Mouse (Mus musculus): ENCODE data around the gene Zfp568. TPM values are rescaled to one million over a fixed set of nuclear protein-coding genes. Genes with fewer than 3 reads are reported as not detected.
"Not testable (repeated sequence)": the region's sequence is repeated elsewhere in the genome, so short reads cannot be mapped to it uniquely, and the experiment has no call there.

Zfp568 gene
- polyA plus RNA-seq, 1 experiment from 2014 or later: 17.2 TPM

- no peak overlapping the region for H3K27ac ChIP-seq (replicated peaks)
- H3K9me3 ChIP-seq: peaks cover 9% of the 10 kb centered on the region; the same call in 1 of the 2 replicates
- H3K9ac ChIP-seq: no peak overlapping the region
- 45% methylated on average over 3 of the region's 3 CpGs for WGBS
- no peak for ATAC-seq (ENCODE audit: extremely low read depth, insufficient number of reproducible peaks, low FRiP score, low TSS enrichment)
- peaks cover 10% of the 10 kb centered on the region; the same call in 1 of the 2 replicates for H3K36me3 ChIP-seq
- H3K4me3 ChIP-seq: no peak overlapping the region
- H3K27me3 ChIP-seq (replicated peaks): no peaks in the 10 kb centered on the region
- H3K4me1 ChIP-seq: peaks cover 2% of the 10 kb centered on the region; the same call in 1 of the 2 replicates
- no peak overlapping the region for H3K4me2 ChIP-seq
Measured at GRCm38 (mm10) chr7:29959004-29959403, 24.8 kb upstream of the Zfp568 start.

- not testable (repeated sequence) for H3K27me3 ChIP-seq (replicated peaks); H3K9ac ChIP-seq; H3K4me1 ChIP-seq; ATAC-seq (ENCODE audit: extremely low read depth, insufficient number of reproducible peaks, low FRiP score, low TSS enrichment); H3K27ac ChIP-seq (replicated peaks); H3K4me3 ChIP-seq
- WGBS: 43% methylated on average over 39 of the region's 39 CpGs
- Histone ChIP-seq H3K36me3 (peaks cover 19% of the 10 kb centered on the region), H3K4me2 (0 out of 2 replicates have a peak overlapping the region, but pooled peaks have one; percentile 18), H3K9me3 (peaks cover 11% of the 10 kb centered on the region; the same call in 1 of the 2 replicates)
Measured at GRCm38 (mm10) chr7:29965115-29965810, 18.5 kb upstream of the Zfp568 start.

GRCm38 (mm10) chr7:29970686-29971085, 13.1 kb upstream of the Zfp568 start:
- 77% methylated on average over 9 of the region's 9 CpGs for WGBS
- H3K9me3 ChIP-seq: 0 out of 2 replicates have a peak, but pooled peaks cover 5% of the 10 kb centered on the region
- no peak for ATAC-seq (ENCODE audit: extremely low read depth, insufficient number of reproducible peaks, low FRiP score, low TSS enrichment)

DNA sequence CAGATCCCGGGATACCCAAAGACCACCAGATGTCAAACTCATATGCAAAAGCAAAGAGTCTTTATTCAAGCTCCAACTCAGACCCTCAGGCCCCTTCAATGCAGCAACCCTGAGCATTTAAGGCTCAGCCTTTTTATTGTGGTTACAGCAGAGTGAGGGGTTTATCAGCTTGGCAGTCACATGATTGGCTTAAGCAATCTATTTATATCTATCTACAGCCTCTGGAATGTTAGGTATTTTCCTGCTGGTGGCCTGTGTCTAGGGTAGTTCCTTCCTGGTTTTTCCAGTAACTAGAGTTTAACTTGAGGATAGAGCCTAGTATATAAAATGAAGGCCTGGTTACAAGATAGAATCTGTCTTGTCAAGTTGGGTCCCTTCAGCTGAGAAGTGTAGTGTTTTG, 3.0 kb upstream of the Zfp568 start:
- Histone ChIP-seq H3K27me3 (replicated peaks) (no peaks in the 10 kb centered on the region), H3K9me3 (no peaks in the 10 kb centered on the region), H3K4me1 (peaks cover 45% of the 10 kb centered on the region), H3K4me2 (peak overlapping the region; percentile 83), H3K9ac (no peak overlapping the region), H3K4me3 (no peak overlapping the region), H3K27ac (replicated peaks) (peak overlapping the region; percentile 100), H3K36me3 (peaks cover 10% of the 10 kb centered on the region)
- WGBS: 72% methylated on average over 1 of the region's 1 CpGs
- no peak for ATAC-seq (ENCODE audit: extremely low read depth, insufficient number of reproducible peaks, low FRiP score, low TSS enrichment)

More at GRCm38 (mm10) chr7:29970686-29971085, 13.1 kb upstream of the Zfp568 start:
- Histone ChIP-seq H3K4me3 (no peak overlapping the region), H3K36me3 (peaks cover 8% of the 10 kb centered on the region), H3K4me1 (no peaks in the 10 kb centered on the region), H3K4me2 (no peak overlapping the region), H3K27me3 (replicated peaks) (no peaks in the 10 kb centered on the region), H3K9ac (no peak overlapping the region), H3K27ac (replicated peaks) (no peak overlapping the region)

GRCm38 (mm10) chr7:29981455-29981854, 2.3 kb upstream of the Zfp568 start:
- H3K4me3 ChIP-seq: no peak overlapping the region
- no peak for ATAC-seq (ENCODE audit: extremely low read depth, insufficient number of reproducible peaks, low FRiP score, low TSS enrichment)
- H3K9ac ChIP-seq: no peak overlapping the region
- 30% methylated on average over 5 of the region's 5 CpGs for WGBS
- peak overlapping the region; percentile 100 for H3K27ac ChIP-seq (replicated peaks)
- H3K9me3 ChIP-seq: no peaks in the 10 kb centered on the region
- peak overlapping the region; percentile 83 for H3K4me2 ChIP-seq
- H3K36me3 ChIP-seq: peaks cover 17% of the 10 kb centered on the region
- H3K27me3 ChIP-seq (replicated peaks): no peaks in the 10 kb centered on the region
- H3K4me1 ChIP-seq: peaks cover 52% of the 10 kb centered on the region

DNA sequence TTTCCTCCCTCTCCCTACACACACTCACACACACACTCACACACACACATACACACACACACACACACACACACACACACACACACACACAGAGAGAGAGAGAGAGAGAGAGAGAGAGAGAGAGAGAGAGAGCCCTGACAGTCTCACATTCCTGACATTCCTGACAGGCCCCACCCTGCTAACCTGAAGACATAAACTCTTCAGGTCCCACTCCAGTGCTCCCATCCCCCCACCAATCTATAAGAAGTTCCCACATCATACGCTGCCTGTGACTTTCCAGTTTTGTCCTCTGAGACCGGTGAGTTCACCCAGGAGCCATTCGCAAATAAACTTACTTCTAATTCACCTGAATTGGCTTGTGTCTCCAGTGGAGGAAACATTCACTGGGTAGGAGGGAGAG, 1.9 kb upstream of the Zfp568 start:
- WGBS: 62% methylated on average over 3 of the region's 3 CpGs
- H3K27ac ChIP-seq (replicated peaks): peak overlapping the region; percentile 100
- H3K36me3 ChIP-seq: peaks cover 19% of the 10 kb centered on the region
- peaks cover 53% of the 10 kb centered on the region for H3K4me1 ChIP-seq
- H3K4me3 ChIP-seq: no peak overlapping the region; the same call in 1 of the 2 replicates
- no peak overlapping the region for H3K9ac ChIP-seq
- peak overlapping the region; percentile 83 for H3K4me2 ChIP-seq
- no peaks in the 10 kb centered on the region for H3K9me3 ChIP-seq
- no peaks in the 10 kb centered on the region for H3K27me3 ChIP-seq (replicated peaks)
- no peak for ATAC-seq (ENCODE audit: extremely low read depth, insufficient number of reproducible peaks, low FRiP score, low TSS enrichment)

DNA sequence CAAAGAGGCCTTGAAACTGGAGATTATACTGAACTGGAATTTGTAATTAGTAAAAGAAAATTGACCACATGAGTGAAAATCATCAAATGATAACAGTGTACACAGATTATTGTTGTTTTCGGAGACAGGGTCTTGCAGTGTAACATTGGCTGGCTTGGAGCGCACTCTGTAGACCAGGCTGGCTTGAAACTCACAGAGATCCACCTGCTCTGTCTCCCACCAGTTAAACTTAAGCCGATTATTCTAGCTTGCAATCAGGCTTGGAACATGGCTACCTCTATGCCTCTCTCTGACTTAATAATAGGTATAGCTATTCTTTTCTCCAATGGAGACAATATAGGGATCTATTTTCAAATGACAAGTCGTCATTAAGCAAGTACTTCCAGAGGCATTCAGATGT, 1.4 kb upstream of the Zfp568 start:
- Histone ChIP-seq H3K9me3 (no peaks in the 10 kb centered on the region), H3K27ac (replicated peaks) (peak overlapping the region; percentile 100), H3K36me3 (peaks cover 24% of the 10 kb centered on the region), H3K9ac (peak overlapping the region; percentile 97; the same call in 1 of the 2 replicates), H3K4me2 (peak overlapping the region; percentile 83), H3K4me3 (peak overlapping the region; percentile 92), H3K27me3 (replicated peaks) (no peaks in the 10 kb centered on the region), H3K4me1 (peaks cover 57% of the 10 kb centered on the region)
- no peak for ATAC-seq (ENCODE audit: extremely low read depth, insufficient number of reproducible peaks, low FRiP score, low TSS enrichment)
- 70% methylated on average over 4 of the region's 4 CpGs for WGBS

GRCm38 (mm10) chr7:29982931-29983330, 824 bp upstream of the Zfp568 start:
- peak overlapping the region; percentile 100 for H3K27ac ChIP-seq (replicated peaks)
- no peaks in the 10 kb centered on the region for H3K27me3 ChIP-seq (replicated peaks)
- H3K9ac ChIP-seq: peak overlapping the region; percentile 97
- peaks cover 57% of the 10 kb centered on the region for H3K4me1 ChIP-seq
- peak overlapping the region; percentile 83 for H3K4me2 ChIP-seq
- H3K4me3 ChIP-seq: peak overlapping the region; percentile 92
- ATAC-seq (ENCODE audit: extremely low read depth, insufficient number of reproducible peaks, low FRiP score, low TSS enrichment): no peak
- 21% methylated on average over 6 of the region's 6 CpGs for WGBS
- peaks cover 30% of the 10 kb centered on the region for H3K36me3 ChIP-seq
- no peaks in the 10 kb centered on the region for H3K9me3 ChIP-seq

DNA sequence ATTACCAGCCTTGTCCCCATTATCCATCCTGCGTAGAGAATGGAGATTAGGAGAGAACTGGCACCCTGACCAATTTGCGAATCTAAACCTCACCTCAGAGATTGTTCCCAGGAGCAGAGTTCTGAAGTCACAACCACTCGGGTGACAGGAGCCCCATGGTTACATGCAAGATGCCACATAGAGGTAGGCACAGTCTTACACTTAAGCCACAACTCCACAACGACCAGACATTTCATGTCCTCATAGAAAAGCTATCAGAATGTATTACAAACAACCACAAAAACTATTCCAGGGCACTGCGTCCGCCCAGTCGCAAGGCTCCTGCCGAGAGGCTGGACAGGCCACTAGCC, 440 bp upstream of the Zfp568 start:
- Histone ChIP-seq H3K4me3 (peak overlapping the region; percentile 92), H3K36me3 (peaks cover 34% of the 10 kb centered on the region), H3K27ac (replicated peaks) (peak overlapping the region; percentile 100), H3K9ac (peak overlapping the region; percentile 97), H3K9me3 (no peaks in the 10 kb centered on the region), H3K4me1 (peaks cover 57% of the 10 kb centered on the region), H3K27me3 (replicated peaks) (no peaks in the 10 kb centered on the region), H3K4me2 (peak overlapping the region; percentile 83)
- 2% methylated on average over 8 of the region's 8 CpGs for WGBS
- 0 out of 2 replicates have a peak, but pooled peaks have one; percentile 0 for ATAC-seq (ENCODE audit: extremely low read depth, insufficient number of reproducible peaks, low FRiP score, low TSS enrichment)

DNA sequence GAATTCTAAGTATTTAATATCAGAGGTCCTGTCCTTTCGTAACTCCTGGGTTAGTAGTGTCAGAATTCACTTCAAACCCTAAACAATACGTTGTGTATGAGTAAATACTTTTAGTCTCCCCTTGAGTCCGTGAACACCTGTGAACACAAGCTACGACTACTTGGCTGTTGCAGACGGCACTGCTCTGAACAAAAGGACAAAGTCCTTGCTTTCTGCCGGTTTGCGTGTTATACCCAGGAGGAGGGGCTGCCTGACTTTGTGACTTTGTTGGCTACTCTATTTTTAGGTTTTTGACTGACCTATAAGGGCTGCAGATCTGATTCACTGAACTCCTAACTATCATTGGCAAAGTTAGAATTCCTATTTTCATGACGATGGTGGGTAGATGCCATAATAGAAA, 2.3 kb downstream of the Zfp568 start:
- H3K27me3 ChIP-seq (replicated peaks): no peaks in the 10 kb centered on the region
- peak overlapping the region; percentile 92; the same call in 1 of the 2 replicates for H3K4me3 ChIP-seq
- no peaks in the 10 kb centered on the region for H3K9me3 ChIP-seq
- WGBS: 78% methylated on average over 8 of the region's 8 CpGs
- 0 out of 2 replicates have a peak overlapping the region, but pooled peaks have one; percentile 12 for H3K27ac ChIP-seq (replicated peaks)
- H3K4me2 ChIP-seq: peak overlapping the region; percentile 83
- peaks cover 46% of the 10 kb centered on the region for H3K4me1 ChIP-seq
- no peak for ATAC-seq (ENCODE audit: extremely low read depth, insufficient number of reproducible peaks, low FRiP score, low TSS enrichment)
- H3K36me3 ChIP-seq: peaks cover 51% of the 10 kb centered on the region
- peak overlapping the region; percentile 97 for H3K9ac ChIP-seq

- WGBS: 89% methylated on average over 5 of the region's 5 CpGs
Measured at GRCm38 (mm10) chr7:29987551-29987950, 3.8 kb downstream of the Zfp568 start.

GRCm38 (mm10) chr7:29989031-29989430, 5.3 kb downstream of the Zfp568 start:
- no peak overlapping the region for H3K4me3 ChIP-seq
- ATAC-seq (ENCODE audit: extremely low read depth, insufficient number of reproducible peaks, low FRiP score, low TSS enrichment): no peak
- no peak overlapping the region for H3K9ac ChIP-seq
- no peaks in the 10 kb centered on the region for H3K27me3 ChIP-seq (replicated peaks)
- no peaks in the 10 kb centered on the region for H3K9me3 ChIP-seq
- H3K4me2 ChIP-seq: no peak overlapping the region
- peaks cover 25% of the 10 kb centered on the region for H3K4me1 ChIP-seq
- H3K27ac ChIP-seq (replicated peaks): no peak overlapping the region
- WGBS: 77% methylated on average over 11 of the region's 11 CpGs
- peaks cover 77% of the 10 kb centered on the region for H3K36me3 ChIP-seq

More at GRCm38 (mm10) chr7:29987551-29987950, 3.8 kb downstream of the Zfp568 start:
- Histone ChIP-seq H3K9me3 (no peaks in the 10 kb centered on the region), H3K4me1 (peaks cover 33% of the 10 kb centered on the region), H3K4me3 (no peak overlapping the region), H3K9ac (no peak overlapping the region), H3K27ac (replicated peaks) (no peak overlapping the region), H3K36me3 (peaks cover 63% of the 10 kb centered on the region), H3K27me3 (replicated peaks) (no peaks in the 10 kb centered on the region), H3K4me2 (no peak overlapping the region)
- ATAC-seq (ENCODE audit: extremely low read depth, insufficient number of reproducible peaks, low FRiP score, low TSS enrichment): no peak

All from heart, embryonic 13.5 days (tissue).